Mouse (Mus musculus) liver, embryonic 16.5 days (tissue): ENCODE data around the gene Ankrd36. TPM values are rescaled to one million over a fixed set of nuclear protein-coding genes. Genes with fewer than 3 reads are reported as not detected.

Experiments
- ATAC-seq: fragments of 200-750 bp; cut with Nextera tagmentation; 2 replicates; pipeline ENCODE4 v1.8.0; 2017; ENCODE audit warnings: low read depth, mild to moderate bottlenecking, moderate number of reproducible peaks, moderate library complexity
- H3K27ac ChIP-seq: fragments of 300-500 bp; sonication (generic); 2 replicates; pipeline ENCODE4 v1.5.1; 2014; ENCODE audit warnings: mild to moderate bottlenecking, low read length
- H3K27me3 ChIP-seq: fragments of 300-500 bp; sonication (generic); 2 replicates; pipeline ENCODE4 v1.6.1; 2014; ENCODE audit warnings: low read depth, low read length, mixed read lengths; ENCODE audit not compliant: control insufficient read depth, insufficient read depth
- H3K36me3 ChIP-seq: fragments of 300-500 bp; sonication (generic); 2 replicates; pipeline ENCODE4 v1.6.1; 2014; ENCODE audit warnings: mild to moderate bottlenecking; ENCODE audit not compliant: control insufficient read depth, insufficient read depth
- H3K4me1 ChIP-seq: fragments of 300-500 bp; sonication (generic); 2 replicates; pipeline ENCODE4 v1.6.1; 2014; ENCODE audit warnings: low read depth, low read length, mixed read lengths; ENCODE audit not compliant: control insufficient read depth
- H3K4me2 ChIP-seq: fragments of 300-500 bp; sonication (generic); 2 replicates; pipeline ENCODE4 v1.6.1; 2014; ENCODE audit warnings: low read depth, low read length, mixed read lengths
- H3K4me3 ChIP-seq: fragments of 300-500 bp; sonication (generic); 2 replicates; pipeline ENCODE4 v1.5.1; 2014; ENCODE audit warnings: low read depth, mild to moderate bottlenecking, low read length
- H3K9ac ChIP-seq: fragments of 300-500 bp; sonication (generic); 2 replicates; pipeline ENCODE4 v1.6.1; 2014; ENCODE audit warnings: low read depth, low read length
- H3K9me3 ChIP-seq: fragments of 300-500 bp; sonication (generic); replicated peaks from 2 replicates; pipeline ENCODE4 v1.6.1; 2016; ENCODE audit warnings: low read length; ENCODE audit not compliant: control insufficient read depth
- WGBS: fragments of 180-500 bp; shearing (Covaris S2); extraction: QIAGEN DNeasy Blood & Tissue Kit; methylation state at CpG from one replicate; pipeline ENCODE4 v1.1.7; 2014; ENCODE audit not compliant: insufficient replicate concordance; 5-methylcytosine and 5-hydroxymethylcytosine counted together
- polyA plus RNA-seq: library from polyadenylated mRNA; unstranded; fragments of >200 nt; fragmentation: Nextera tagmentation; extraction: Ambion mirVana; gene quantifications from 2 replicates; pipeline ENCODE4 v1.2.1, GENCODE M21; 2015

Ankrd36 gene
- polyA plus RNA-seq, 1 experiment from 2014 or later = 2.5 TPM

GRCm38 (mm10) chr11:5718611-5719354 is 149.3 kb downstream of the Ankrd36 start:
- peaks cover 2% of the 10 kb centered on the region; the same call in 1 of the 2 replicates for H3K9me3 ChIP-seq

GRCm38 (mm10) chr11:5729582-5729981 is 160.1 kb downstream of the Ankrd36 start:
- Histone ChIP-seq H3K4me3 (no peak overlapping the region), H3K9me3 (no peaks in the 10 kb centered on the region), H3K4me1 (peaks cover 2% of the 10 kb centered on the region), H3K27me3 (no peaks in the 10 kb centered on the region), H3K4me2 (no peak overlapping the region), H3K27ac (no peak overlapping the region), H3K36me3 (no peaks in the 10 kb centered on the region; the same call in 1 of the 2 replicates), H3K9ac (no peak overlapping the region)
- 71% methylated on average over 9 of the region's 9 CpGs for whole genome bisulfite sequencing
- no peak for ATAC-seq

More at GRCm38 (mm10) chr11:5718611-5719354, 149.3 kb downstream of the Ankrd36 start:
- no peak for ATAC-seq
- Histone ChIP-seq H3K4me3 (no peak overlapping the region), H3K27me3 (no peaks in the 10 kb centered on the region), H3K27ac (no peak overlapping the region), H3K36me3 (peaks cover 30% of the 10 kb centered on the region), H3K9ac (no peak overlapping the region), H3K4me1 (no peaks in the 10 kb centered on the region), H3K4me2 (no peak overlapping the region)
- 80% methylated on average over 12 of the region's 12 CpGs for WGBS

DNA sequence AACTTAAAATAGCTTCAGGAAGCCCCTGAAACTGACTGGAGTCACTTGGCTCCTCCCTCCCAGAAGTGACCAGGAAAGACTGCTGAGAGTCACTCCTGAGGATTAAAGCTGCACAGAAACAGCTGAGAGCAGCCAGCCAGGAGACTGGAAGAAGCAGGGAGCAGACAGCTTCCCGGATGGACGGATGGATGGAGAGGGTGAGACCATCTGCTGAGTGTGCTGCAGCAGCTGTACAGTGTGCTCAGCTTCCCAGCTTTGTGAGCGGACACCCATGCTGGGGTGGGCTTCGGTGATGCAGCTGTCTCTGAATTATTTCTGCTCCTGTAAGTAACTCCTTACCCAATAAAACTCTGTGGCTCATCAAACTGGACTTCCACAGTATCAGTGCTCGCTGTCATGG is 162.9 kb downstream of the Ankrd36 start:
- H3K9ac ChIP-seq = no peak overlapping the region
- no peaks in the 10 kb centered on the region for H3K9me3 ChIP-seq
- H3K36me3 ChIP-seq = no peaks in the 10 kb centered on the region
- peaks cover 2% of the 10 kb centered on the region for H3K4me1 ChIP-seq
- H3K27ac ChIP-seq = no peak overlapping the region
- no peaks in the 10 kb centered on the region for H3K27me3 ChIP-seq
- WGBS = 77% methylated on average over 5 of the region's 5 CpGs
- H3K4me3 ChIP-seq = no peak overlapping the region
- no peak for ATAC-seq
- no peak overlapping the region for H3K4me2 ChIP-seq

DNA sequence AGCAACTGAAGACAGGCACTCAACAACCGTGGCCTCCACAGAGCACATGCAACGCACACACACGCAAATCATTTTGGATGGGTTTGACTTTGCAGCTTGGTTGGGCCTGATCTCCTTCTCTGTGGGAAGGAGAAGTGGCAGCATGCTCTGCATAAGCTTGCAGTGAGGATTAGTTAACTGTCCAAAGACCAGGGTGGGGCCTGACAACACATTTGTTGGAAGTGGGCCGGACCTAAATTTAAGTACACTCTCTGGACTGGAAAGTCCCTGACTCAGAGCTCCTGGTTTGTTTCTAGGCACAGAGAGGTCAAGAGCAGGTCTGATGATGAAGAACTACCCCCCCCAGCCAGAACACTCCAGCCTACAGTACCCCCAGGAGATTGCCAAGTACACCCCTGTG is 164.8 kb downstream of the Ankrd36 start:
- Histone ChIP-seq H3K27me3 (no peaks in the 10 kb centered on the region), H3K4me2 (no peak overlapping the region), H3K27ac (no peak overlapping the region), H3K4me1 (peaks cover 3% of the 10 kb centered on the region), H3K4me3 (no peak overlapping the region), H3K36me3 (no peaks in the 10 kb centered on the region), H3K9me3 (no peaks in the 10 kb centered on the region), H3K9ac (no peak overlapping the region)
- WGBS = 80% methylated on average over 4 of the region's 4 CpGs
- ATAC-seq = no peak

GRCm38 (mm10) chr11:5737137-5737536 is 167.7 kb downstream of the Ankrd36 start:
- Histone ChIP-seq H3K4me3 (no peak overlapping the region), H3K9ac (no peak overlapping the region), H3K27ac (no peak overlapping the region), H3K36me3 (no peaks in the 10 kb centered on the region), H3K9me3 (no peaks in the 10 kb centered on the region), H3K27me3 (no peaks in the 10 kb centered on the region), H3K4me2 (no peak overlapping the region), H3K4me1 (peaks cover 12% of the 10 kb centered on the region)
- ATAC-seq = no peak
- WGBS = 59% methylated on average over 5 of the region's 5 CpGs

Other genes starting within 250 kb of the Ankrd36 start
- gene Znrf3, start 124.8 kb upstream of the Ankrd36 start, polyA plus RNA-seq = 2.9 and 3.1 TPM in 2 replicates
- 105 and 116 TPM in 2 replicates for gene Xbp1, start 49.0 kb upstream of the Ankrd36 start, polyA plus RNA-seq
- 6.8 and 7.5 TPM in 2 replicates for gene Ccdc117, start 27.5 kb upstream of the Ankrd36 start, polyA plus RNA-seq
- gene Mrps24, start 146.0 kb downstream of the Ankrd36 start, polyA plus RNA-seq = 85.2 and 88.3 TPM in 2 replicates
- 8.4 and 9.4 TPM in 2 replicates for gene Urgcp, start 192.7 kb downstream of the Ankrd36 start, polyA plus RNA-seq
- 43.5 and 43.9 TPM in 2 replicates for gene Dbnl, start 218.8 kb downstream of the Ankrd36 start, polyA plus RNA-seq
- gene Pgam2, start 234.0 kb downstream of the Ankrd36 start, polyA plus RNA-seq = 7.7 and 15.3 TPM in 2 replicates